Mouse (Mus musculus) embryonic facial prominence, embryonic 10.5 days (tissue): ENCODE measurements at regions not wholly inside any gene's neighbourhood (a gene's known extent, or its start where the extent isn't known, plus 50 kb on each side); places are given as distances from the start of the nearest gene placed in this dataset.
A peak's percentile ranks its signal among the peaks of the same experiment; 100 is the strongest.

Source experiments
- DNase-seq: peaks from one replicate; pipeline ENCODE4 v3.0.0-alpha.2; 2017; ENCODE audit warnings: low spot score
- H3K27ac ChIP-seq: fragments of 300-500 bp; sonication (generic); replicated peaks from 2 replicates; pipeline ENCODE4 v1.5.1; 2016; ENCODE audit warnings: mild to moderate bottlenecking
- H3K27me3 ChIP-seq: fragments of 300-500 bp; sonication (generic); replicated peaks from 2 replicates; pipeline ENCODE4 v1.6.1; 2016; ENCODE audit warnings: low read depth, mild to moderate bottlenecking; ENCODE audit not compliant: poor library complexity, severe bottlenecking
- H3K36me3 ChIP-seq: fragments of 300-500 bp; sonication (generic); replicated peaks from 2 replicates; pipeline ENCODE4 v1.6.1; 2016; ENCODE audit warnings: mild to moderate bottlenecking, moderate library complexity
- H3K4me1 ChIP-seq: fragments of 300-500 bp; sonication (generic); 2 replicates; pipeline ENCODE4 v1.6.1; 2016
- H3K4me3 ChIP-seq: fragments of 300-500 bp; sonication (generic); 2 replicates; pipeline ENCODE4 v1.5.1; 2016; ENCODE audit warnings: mild to moderate bottlenecking, moderate library complexity
- H3K9me3 ChIP-seq: fragments of 300-500 bp; sonication (generic); 2 replicates; pipeline ENCODE4 v1.6.1; 2016; ENCODE audit warnings: mild to moderate bottlenecking
- whole genome bisulfite sequencing: fragments of 180-500 bp; shearing (Covaris S2); methylation state at CpG from one replicate; pipeline ENCODE4 v1.1.7; 2016; 5-methylcytosine and 5-hydroxymethylcytosine counted together

DNA sequence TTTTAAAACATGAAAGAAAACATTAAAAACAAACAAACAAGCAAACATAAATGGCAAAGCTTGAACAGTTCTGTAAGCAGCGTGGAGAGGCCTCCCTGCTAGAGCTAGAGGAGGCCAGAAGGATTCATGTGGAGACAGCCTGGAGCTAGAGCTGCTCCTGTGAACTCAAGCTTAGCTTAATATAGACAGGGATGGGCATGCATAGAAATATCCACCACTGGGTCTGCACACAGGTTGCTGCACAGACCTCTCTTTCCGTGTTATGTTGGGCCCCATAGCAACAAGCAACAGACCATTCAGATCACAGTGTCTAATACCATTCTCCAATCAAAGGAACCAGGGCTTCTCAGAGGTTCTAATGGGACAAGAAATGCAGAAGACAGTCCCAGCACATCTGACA is 122.9 kb upstream of the Magi3 start:
- 85% methylated on average over 2 of the region's 2 CpGs for WGBS
- no peak overlapping the region for H3K4me3 ChIP-seq
- H3K36me3 ChIP-seq = no peaks in the 10 kb centered on the region
- no peaks in the 10 kb centered on the region for H3K9me3 ChIP-seq
- H3K4me1 ChIP-seq = no peaks in the 10 kb centered on the region
- H3K27me3 ChIP-seq = no peaks in the 10 kb centered on the region
- no peak for DNase-seq
- H3K27ac ChIP-seq = no peak overlapping the region

DNA sequence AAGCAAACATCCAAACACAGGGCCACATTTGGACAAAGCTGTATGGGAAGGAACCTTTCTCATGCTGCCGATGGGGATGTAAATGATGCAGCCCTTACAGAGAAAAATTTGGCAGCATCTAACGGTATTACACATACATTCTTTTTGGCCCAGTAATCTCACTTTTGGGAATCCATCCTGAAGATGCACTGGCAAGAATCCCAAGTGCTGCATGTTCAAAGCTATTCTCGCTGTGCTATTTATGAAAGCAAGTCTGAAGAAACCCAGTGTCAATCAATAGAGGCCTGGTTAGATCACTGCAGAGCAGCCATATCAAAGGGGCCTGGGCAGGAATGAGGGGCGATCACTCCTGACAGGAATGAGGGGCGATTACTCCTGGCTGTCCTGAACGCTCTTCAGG is 122.0 kb upstream of the Magi3 start:
- H3K4me3 ChIP-seq = no peak overlapping the region
- H3K9me3 ChIP-seq = no peaks in the 10 kb centered on the region
- no peaks in the 10 kb centered on the region for H3K36me3 ChIP-seq
- H3K27ac ChIP-seq = no peak overlapping the region
- peaks cover 2% of the 10 kb centered on the region; the same call in 1 of the 2 replicates for H3K4me1 ChIP-seq
- no peak for DNase-seq
- WGBS = 83% methylated on average over 6 of the region's 6 CpGs
- H3K27me3 ChIP-seq = no peaks in the 10 kb centered on the region

DNA sequence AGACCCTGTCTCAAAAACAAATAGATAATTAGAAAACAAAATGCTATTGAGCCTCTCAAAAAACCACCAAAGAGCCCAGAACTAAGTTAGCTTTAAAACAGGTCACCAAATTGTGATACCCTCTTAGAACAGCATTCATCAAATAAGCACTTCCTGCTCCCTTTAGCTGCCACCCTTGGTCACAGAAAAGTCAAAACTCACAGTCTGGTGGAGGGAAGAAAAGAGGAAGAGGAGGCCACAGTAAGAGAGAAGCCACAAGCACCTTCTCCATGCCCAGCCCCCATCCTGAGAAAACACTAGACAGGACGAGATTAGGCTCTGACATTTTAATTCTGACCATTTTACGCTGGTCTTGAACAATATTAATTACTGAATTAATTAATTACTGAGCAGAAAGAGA is 120.2 kb upstream of the Magi3 start:
- H3K9me3 ChIP-seq = no peaks in the 10 kb centered on the region
- H3K4me3 ChIP-seq = no peak overlapping the region
- WGBS = 85% methylated on average over 2 of the region's 2 CpGs
- DNase-seq = no peak
- H3K27me3 ChIP-seq = no peaks in the 10 kb centered on the region
- peaks cover 11% of the 10 kb centered on the region for H3K4me1 ChIP-seq
- H3K27ac ChIP-seq = no peak overlapping the region
- H3K36me3 ChIP-seq = no peaks in the 10 kb centered on the region

DNA sequence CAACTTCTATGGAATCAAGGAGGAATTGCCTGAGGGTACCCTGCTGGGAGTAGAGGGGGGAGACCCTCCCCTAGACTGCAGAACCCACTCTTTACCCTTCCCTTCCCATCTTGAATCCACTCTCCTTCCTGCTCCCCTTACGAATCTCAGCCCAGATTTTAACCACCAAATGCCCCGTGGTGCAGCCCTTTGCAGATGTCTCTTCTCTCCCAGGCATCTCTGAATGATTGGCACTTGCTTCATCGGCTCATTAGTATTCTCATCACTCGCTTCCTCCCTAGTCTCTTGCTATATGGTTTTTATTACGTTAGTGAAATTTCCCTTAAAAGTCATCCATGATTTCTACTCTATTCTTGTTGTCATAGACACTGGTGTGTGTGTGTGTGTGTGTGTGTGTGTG is 116.7 kb upstream of the Magi3 start:
- WGBS = 72% methylated on average over 5 of the region's 5 CpGs
- H3K4me1 ChIP-seq = peaks cover 11% of the 10 kb centered on the region
- no peak overlapping the region for H3K4me3 ChIP-seq
- H3K27me3 ChIP-seq = no peaks in the 10 kb centered on the region
- H3K27ac ChIP-seq = no peak overlapping the region
- H3K9me3 ChIP-seq = no peaks in the 10 kb centered on the region
- H3K36me3 ChIP-seq = no peaks in the 10 kb centered on the region
- DNase-seq = no peak

DNA sequence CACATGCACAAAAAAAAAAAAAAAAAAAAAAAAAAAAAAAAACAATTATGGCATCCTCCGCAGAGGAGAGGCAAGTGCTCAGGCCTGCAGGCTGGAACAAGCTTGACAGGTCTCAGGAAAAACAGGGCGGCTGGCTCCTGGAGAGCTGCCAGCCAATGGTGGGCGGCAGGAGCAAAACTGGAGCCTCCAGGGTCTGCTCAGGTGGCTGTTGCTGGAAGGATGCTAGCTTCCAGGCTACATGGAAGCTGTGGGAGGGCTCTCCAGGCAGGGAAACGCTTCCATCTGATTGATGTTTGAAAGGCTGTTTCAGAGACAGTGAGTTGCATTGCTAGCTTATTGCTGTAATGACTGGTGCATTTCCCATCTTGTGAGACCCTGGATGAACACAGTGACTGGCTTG is 116.1 kb upstream of the Magi3 start:
- Histone ChIP-seq H3K27me3 (no peaks in the 10 kb centered on the region), H3K27ac (no peak overlapping the region), H3K9me3 (no peaks in the 10 kb centered on the region), H3K4me3 (no peak overlapping the region), H3K4me1 (peaks cover 11% of the 10 kb centered on the region), H3K36me3 (no peaks in the 10 kb centered on the region)
- 52% methylated on average over 4 of the region's 4 CpGs for WGBS
- peak; percentile 45 for DNase-seq

DNA sequence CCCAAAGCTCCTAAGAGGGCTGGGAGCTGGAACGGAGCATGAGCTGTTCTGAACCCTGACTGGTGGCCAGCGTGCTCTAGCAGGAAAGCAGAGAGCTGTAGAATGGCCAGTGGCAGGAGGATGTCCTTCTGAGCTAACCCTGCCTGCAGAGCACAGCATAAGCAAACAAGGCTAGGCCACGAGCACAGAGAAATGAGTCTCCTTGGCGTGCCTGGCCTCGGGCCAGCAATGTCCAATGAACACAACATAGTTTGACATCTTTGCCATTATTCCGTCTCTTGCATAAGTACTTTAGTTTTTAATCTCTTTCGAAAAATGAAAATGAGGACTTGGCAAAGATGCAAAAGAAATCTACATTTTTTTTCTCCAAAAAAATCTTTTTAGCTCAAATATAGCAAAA is 114.6 kb upstream of the Magi3 start:
- Histone ChIP-seq H3K27ac (no peak overlapping the region), H3K27me3 (no peaks in the 10 kb centered on the region), H3K4me1 (peaks cover 11% of the 10 kb centered on the region), H3K36me3 (no peaks in the 10 kb centered on the region), H3K4me3 (no peak overlapping the region), H3K9me3 (no peaks in the 10 kb centered on the region)
- DNase-seq = no peak
- WGBS = 90% methylated on average over 7 of the region's 7 CpGs

DNA sequence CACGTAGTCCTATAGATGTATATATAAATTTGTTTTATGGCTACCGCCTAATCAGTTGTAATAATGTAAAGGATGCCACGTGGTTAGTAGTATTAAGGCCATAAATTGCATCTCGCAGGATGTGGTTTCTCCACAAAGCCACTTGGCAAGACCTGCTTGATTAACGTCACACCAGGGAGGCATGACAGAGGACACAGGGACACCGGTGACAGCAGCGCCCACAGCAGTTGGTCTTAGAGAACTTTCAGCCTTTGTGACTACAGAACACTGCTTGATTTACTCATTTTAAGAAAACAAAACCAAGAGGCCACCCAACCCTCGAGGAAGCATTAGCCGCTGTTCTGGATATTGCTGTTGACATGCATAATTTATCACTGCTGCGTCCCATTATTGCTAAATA is 113.2 kb upstream of the Magi3 start:
- DNase-seq = no peak
- H3K36me3 ChIP-seq = no peaks in the 10 kb centered on the region
- H3K27me3 ChIP-seq = no peaks in the 10 kb centered on the region
- 84% methylated on average over 10 of the region's 10 CpGs for WGBS
- no peak overlapping the region for H3K27ac ChIP-seq
- H3K9me3 ChIP-seq = no peaks in the 10 kb centered on the region
- peaks cover 11% of the 10 kb centered on the region for H3K4me1 ChIP-seq
- H3K4me3 ChIP-seq = no peak overlapping the region

DNA sequence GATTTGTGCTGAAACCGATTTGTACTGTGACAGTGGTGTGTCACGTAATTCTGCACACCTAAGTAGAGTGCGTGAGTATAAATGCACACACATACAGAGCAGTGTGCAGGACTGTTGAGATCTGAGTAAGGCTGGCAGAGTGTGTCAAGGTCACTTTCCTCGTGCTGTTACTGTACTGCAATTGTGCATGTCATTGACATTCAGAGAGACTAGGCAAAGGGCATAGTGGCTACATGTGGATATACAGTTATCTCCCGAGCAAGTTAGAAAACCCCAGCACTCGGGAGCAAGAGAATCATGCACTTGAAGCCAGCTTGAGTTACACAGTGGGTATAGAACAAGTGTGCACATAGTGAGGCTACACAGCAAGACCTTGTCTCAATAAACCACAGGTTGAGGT is 110.5 kb upstream of the Magi3 start:
- no peak overlapping the region for H3K4me3 ChIP-seq
- H3K9me3 ChIP-seq = no peaks in the 10 kb centered on the region
- WGBS = 89% methylated on average over 6 of the region's 6 CpGs
- no peak for DNase-seq
- no peaks in the 10 kb centered on the region for H3K27me3 ChIP-seq
- no peaks in the 10 kb centered on the region for H3K36me3 ChIP-seq
- no peak overlapping the region for H3K27ac ChIP-seq
- H3K4me1 ChIP-seq = no peaks in the 10 kb centered on the region

DNA sequence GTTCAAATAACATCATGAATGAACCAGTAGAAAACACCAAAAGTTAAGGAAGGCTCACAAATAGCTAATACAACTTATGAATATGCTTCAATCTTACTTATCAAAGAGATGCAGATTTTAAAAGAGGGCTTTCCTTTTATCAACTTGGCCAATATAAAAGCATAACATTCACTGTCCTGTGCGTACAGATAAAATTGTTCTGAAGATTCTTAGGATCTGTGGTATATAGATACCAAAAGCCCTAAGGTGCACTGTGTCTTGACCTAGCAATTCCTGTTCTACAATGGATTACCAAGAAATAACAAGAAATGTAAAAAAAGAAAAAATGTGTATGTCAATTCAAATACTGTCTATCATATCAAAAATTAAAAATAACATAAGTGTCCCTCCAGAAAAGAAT is 107.7 kb upstream of the Magi3 start:
- Histone ChIP-seq H3K27ac (no peak overlapping the region), H3K27me3 (no peaks in the 10 kb centered on the region), H3K4me3 (no peak overlapping the region), H3K9me3 (no peaks in the 10 kb centered on the region), H3K4me1 (no peaks in the 10 kb centered on the region), H3K36me3 (no peaks in the 10 kb centered on the region)
- WGBS = 92% methylated on average over 1 of the region's 1 CpGs
- DNase-seq = no peak

DNA sequence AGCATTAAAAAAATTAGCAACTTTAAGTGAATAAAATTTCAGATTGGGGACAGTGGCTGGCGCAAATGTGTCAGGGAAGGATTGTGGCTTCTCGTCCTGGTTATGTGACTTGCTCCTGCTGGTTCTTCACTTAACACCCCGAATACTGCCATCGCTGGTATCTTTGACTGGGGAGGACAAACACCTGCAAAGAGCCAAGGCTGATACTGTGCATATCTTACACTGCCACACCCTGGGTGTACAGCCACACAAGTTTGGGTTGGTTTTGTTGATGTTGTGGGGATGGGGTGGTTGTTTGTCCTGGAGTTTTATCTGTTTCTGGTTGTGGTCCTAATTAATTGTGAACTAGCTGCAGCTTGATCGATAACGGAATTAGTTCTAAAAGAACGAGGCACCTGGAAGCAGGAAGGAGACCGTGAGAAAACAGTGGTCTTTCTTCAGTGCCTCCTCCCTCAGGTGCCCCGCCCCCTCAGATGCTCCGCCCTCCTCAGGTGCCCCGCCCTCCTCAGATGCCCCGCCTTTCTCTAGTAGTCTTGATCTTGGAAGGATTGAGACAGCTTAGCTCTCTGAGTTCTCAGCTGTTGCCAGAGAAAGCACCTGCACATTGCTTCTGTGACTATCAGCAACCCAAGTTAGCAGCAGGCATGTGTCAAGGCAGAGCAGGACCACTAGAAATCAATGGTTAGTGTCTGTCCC is 107.0 kb upstream of the Magi3 start:
- Histone ChIP-seq H3K4me3 (no peak overlapping the region), H3K27ac (no peak overlapping the region), H3K9me3 (no peaks in the 10 kb centered on the region), H3K27me3 (no peaks in the 10 kb centered on the region), H3K4me1 (peaks cover 3% of the 10 kb centered on the region; the same call in 1 of the 2 replicates), H3K36me3 (no peaks in the 10 kb centered on the region)
- DNase-seq = no peak
- 86% methylated on average over 12 of the region's 12 CpGs for WGBS

DNA sequence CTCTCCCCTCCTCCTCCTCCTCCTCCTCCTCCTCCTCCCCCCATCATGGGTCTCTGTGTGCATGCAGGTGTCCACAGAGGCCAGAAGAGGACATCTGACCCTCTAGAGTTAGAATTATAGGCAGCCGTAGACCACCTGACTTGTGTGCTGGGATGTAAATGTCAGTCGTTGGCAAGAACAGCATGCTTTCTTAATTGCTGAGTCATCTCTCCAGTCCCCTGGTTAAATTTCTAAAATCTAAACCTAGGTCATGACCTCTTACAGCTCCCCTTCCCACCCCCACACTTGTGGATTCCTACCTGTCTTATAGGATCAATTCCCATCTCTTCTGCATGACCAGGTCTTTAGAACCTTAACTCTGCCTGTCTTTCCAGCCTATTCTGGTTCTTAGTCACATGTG is 102.4 kb upstream of the Magi3 start:
- 58% methylated on average over 2 of the region's 2 CpGs for WGBS
- peaks cover 16% of the 10 kb centered on the region for H3K4me1 ChIP-seq
- H3K27ac ChIP-seq = no peak overlapping the region
- H3K36me3 ChIP-seq = no peaks in the 10 kb centered on the region
- no peaks in the 10 kb centered on the region for H3K27me3 ChIP-seq
- no peak for DNase-seq
- no peaks in the 10 kb centered on the region for H3K9me3 ChIP-seq
- no peak overlapping the region for H3K4me3 ChIP-seq

DNA sequence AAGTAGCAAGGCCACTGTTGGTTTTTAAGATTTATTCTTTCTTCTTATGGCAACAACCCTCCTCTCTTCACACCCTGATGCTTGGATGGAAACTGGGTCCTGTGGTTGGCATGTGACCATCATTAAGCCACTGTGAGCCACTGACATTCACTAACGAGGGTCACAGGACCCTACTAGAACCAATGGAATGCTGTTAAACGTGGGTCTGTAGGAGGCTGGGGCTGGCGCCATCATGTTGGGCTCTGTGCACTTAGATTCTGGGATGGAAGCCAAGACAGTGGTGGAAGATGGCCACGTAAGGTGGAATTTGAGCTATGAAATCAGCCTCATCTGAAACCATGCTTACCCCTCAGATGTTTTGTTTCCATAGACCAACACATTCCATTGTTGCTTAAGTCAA is 100.2 kb upstream of the Magi3 start:
- no peaks in the 10 kb centered on the region for H3K36me3 ChIP-seq
- H3K27ac ChIP-seq = no peak overlapping the region
- H3K27me3 ChIP-seq = no peaks in the 10 kb centered on the region
- no peak for DNase-seq
- H3K4me3 ChIP-seq = no peak overlapping the region
- H3K9me3 ChIP-seq = no peaks in the 10 kb centered on the region
- 78% methylated on average over 4 of the region's 4 CpGs for WGBS
- peaks cover 19% of the 10 kb centered on the region for H3K4me1 ChIP-seq

DNA sequence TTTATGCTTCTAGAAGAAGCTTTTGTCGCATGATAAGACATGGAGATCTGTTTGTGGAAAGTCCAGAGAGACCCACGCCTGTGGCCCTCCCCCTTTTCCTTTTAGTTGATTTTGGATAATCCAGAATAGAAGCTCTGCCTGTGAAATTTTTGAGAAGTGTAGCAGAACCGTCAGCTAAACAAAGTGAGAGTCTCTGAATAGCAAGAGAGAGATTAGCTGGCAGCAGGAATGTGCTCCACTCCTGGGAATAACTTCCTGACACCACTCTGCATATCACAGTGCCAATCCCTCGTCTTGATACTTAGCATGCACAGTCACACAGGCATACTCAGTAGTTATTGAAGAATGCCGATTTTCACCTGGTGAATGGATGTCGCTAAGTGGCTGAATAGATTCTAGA is 99.2 kb upstream of the Magi3 start:
- DNase-seq = no peak
- no peaks in the 10 kb centered on the region for H3K36me3 ChIP-seq
- no peak overlapping the region for H3K4me3 ChIP-seq
- H3K4me1 ChIP-seq = peaks cover 19% of the 10 kb centered on the region
- H3K9me3 ChIP-seq = no peaks in the 10 kb centered on the region
- WGBS = 56% methylated on average over 6 of the region's 6 CpGs
- H3K27me3 ChIP-seq = no peaks in the 10 kb centered on the region
- H3K27ac ChIP-seq = no peak overlapping the region

DNA sequence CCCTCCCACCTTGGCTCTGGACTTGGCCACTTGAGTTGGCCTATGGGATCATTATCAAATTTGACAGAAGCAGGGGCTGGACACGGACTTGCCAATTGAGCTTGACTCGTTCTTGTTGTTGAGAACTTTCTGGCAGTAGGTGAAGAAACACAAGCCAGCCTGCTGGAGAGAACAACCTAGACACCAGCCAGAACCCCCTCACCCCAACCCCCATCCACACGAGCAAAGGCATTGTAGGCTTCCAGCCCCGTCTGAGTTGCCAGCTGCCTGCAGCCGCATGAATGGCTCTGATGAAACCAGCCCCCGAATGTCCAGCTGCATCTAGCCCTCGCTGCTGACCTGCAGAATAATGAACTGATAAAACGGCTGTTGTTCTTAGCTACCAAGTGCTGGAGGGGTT is 98.7 kb upstream of the Magi3 start:
- Histone ChIP-seq H3K36me3 (no peaks in the 10 kb centered on the region), H3K27ac (no peak overlapping the region), H3K4me1 (peaks cover 19% of the 10 kb centered on the region), H3K4me3 (no peak overlapping the region), H3K27me3 (no peaks in the 10 kb centered on the region), H3K9me3 (no peaks in the 10 kb centered on the region)
- no peak for DNase-seq
- WGBS = 44% methylated on average over 8 of the region's 8 CpGs
